Mouse (Mus musculus): Measurements from ENCODE around the gene Plxna2. TPM values are rescaled to one million over a fixed set of nuclear protein-coding genes. Genes with fewer than 3 reads are reported as not detected.

Plxna2 gene
- total and polyA plus RNA-seq, 3 experiments: under 0.01 to 0.03 TPM; not detected in 1

DNA sequence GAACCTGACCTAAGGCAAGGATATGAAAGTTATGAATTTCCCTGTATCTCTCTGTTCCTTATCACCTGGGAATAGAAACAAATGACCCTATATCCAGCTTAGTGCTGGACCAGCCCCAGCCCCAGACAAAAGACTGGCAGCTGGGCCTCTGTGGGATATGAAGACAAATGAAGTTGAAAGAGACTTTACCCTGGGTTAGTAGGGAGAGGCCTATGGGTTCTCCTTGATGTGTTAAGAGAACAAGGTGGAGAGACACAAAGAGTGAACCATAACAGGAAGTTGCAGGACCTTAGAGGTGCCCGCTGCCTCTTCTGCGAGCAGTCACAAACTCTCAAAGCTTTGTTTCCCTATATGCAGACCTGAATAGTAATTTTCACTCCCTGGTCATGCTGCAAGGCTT, 76.8 kb downstream of the Plxna2 start:
- no peaks in the 10 kb centered on the region for H3K36me3 ChIP-seq (ENCODE audit: control insufficient read depth in 1 of 2, insufficient read depth in 2 of 2, low read length in 2 of 2)
- no peak for TF ChIP-seq E2F4 (IDR thresholded peaks at IDR 0.05; ENCODE audit: borderline replicate concordance, low read depth, low read length)
- no peak for TF ChIP-seq MXI1 (IDR thresholded peaks at IDR 0.05; ENCODE audit: low read depth, low read length)
- no peaks in the 10 kb centered on the region for H3K79me2 ChIP-seq (ENCODE audit: control insufficient read depth, insufficient read depth, low read length, poor library complexity)
- no peak for DNase-seq (ENCODE audit: low read depth, low spot score)
- H3K27me3 ChIP-seq (ENCODE audit: control insufficient read depth in 1 of 2, insufficient read depth in 2 of 2, low read length in 2 of 2): peaks cover 0 to 1% of the 10 kb centered on the region in 2 experiments; a peak in 1 of 4 replicates
- H3K4me1 ChIP-seq (ENCODE audit: control insufficient read depth in 1 of 2, insufficient read depth in 2 of 2, low read length in 2 of 2): no peaks in the 10 kb centered on the region
- no peak overlapping the region for H3K9ac ChIP-seq (ENCODE audit: control insufficient read depth, low read depth, low read length, poor library complexity, severe bottlenecking)
- no peaks in the 10 kb centered on the region for H3K9me3 ChIP-seq (replicated peaks; ENCODE audit: insufficient read depth, low read length)
- H3K4me3 ChIP-seq (ENCODE audit: control insufficient read depth in 1 of 2, insufficient read depth in 1 of 2, low read depth in 2 of 2, low read length in 2 of 2): no peak overlapping the region
- H3K27ac ChIP-seq (ENCODE audit: control insufficient read depth, low read depth, low read length): no peak overlapping the region

DNA sequence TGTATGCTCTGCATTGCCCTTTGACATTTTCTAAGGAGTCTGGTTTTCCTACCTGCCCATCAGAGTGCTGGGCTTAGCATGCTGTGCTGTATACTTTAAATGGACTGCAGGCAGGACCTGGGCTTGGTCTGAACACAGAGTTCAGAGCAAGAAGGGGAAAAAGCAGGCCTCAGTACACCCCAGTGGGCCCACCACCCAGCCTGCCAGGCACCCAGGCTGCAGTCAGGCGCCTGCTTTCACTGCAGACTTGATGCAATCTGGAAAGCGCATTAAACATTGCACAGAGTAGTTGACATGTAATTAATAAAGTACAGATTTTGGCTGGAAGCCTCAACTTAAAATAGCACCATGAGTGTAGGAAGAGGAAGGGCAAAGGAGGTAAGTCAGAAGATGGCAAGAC, 79.4 kb downstream of the Plxna2 start:
- Histone ChIP-seq H3K9me3 (replicated peaks; ENCODE audit: insufficient read depth, low read length) (no peaks in the 10 kb centered on the region), H3K79me2 (ENCODE audit: control insufficient read depth, insufficient read depth, low read length, poor library complexity) (no peaks in the 10 kb centered on the region), H3K27me3 (ENCODE audit: control insufficient read depth in 1 of 2, insufficient read depth in 2 of 2, low read length in 2 of 2) (peaks cover 0 to 1% of the 10 kb centered on the region in 2 experiments; a peak in 1 of 4 replicates), H3K9ac (ENCODE audit: control insufficient read depth, low read depth, low read length, poor library complexity, severe bottlenecking) (no peak overlapping the region), H3K36me3 (ENCODE audit: control insufficient read depth in 1 of 2, insufficient read depth in 2 of 2, low read length in 2 of 2) (no peaks in the 10 kb centered on the region), H3K4me1 (ENCODE audit: control insufficient read depth in 1 of 2, insufficient read depth in 2 of 2, low read length in 2 of 2) (no peaks in the 10 kb centered on the region), H3K27ac (ENCODE audit: control insufficient read depth, low read depth, low read length) (no peak overlapping the region), H3K4me3 (ENCODE audit: control insufficient read depth in 1 of 2, insufficient read depth in 1 of 2, low read depth in 2 of 2, low read length in 2 of 2) (no peak overlapping the region)
- no peak for TF ChIP-seq E2F4 (IDR thresholded peaks at IDR 0.05; ENCODE audit: borderline replicate concordance, low read depth, low read length)
- TF ChIP-seq MAX (IDR thresholded peaks at IDR 0.05; ENCODE audit: low read length): no peak
- no peak for TF ChIP-seq TAL1 (IDR thresholded peaks at IDR 0.05; ENCODE audit: low read length)
- TF ChIP-seq CTCF (IDR thresholded peaks at IDR 0.05 in 2 of 3, conservative IDR thresholded peaks at IDR 0.05 in 1 of 3; ENCODE audit: control insufficient read depth in 1 of 3, insufficient read depth in 1 of 3, low read depth in 2 of 3, low read length in 3 of 3, poor library complexity in 1 of 3, severe bottlenecking in 1 of 3): no peak
- no peak for TF ChIP-seq ELF1 (IDR thresholded peaks at IDR 0.05; ENCODE audit: low read depth, low read length)
- TF ChIP-seq MAZ (IDR thresholded peaks at IDR 0.05; ENCODE audit: low read depth, low read length): no peak
- no peak for TF ChIP-seq NELFE (IDR thresholded peaks at IDR 0.05; ENCODE audit: low read depth, low read length)
- TF ChIP-seq CHD2 (IDR thresholded peaks at IDR 0.05; ENCODE audit: low read length): no peak
- no peak for TF ChIP-seq POLR2AphosphoS2 (IDR thresholded peaks at IDR 0.05; ENCODE audit: low read length)
- no peak for DNase-seq (ENCODE audit: low read depth, low spot score)

DNA sequence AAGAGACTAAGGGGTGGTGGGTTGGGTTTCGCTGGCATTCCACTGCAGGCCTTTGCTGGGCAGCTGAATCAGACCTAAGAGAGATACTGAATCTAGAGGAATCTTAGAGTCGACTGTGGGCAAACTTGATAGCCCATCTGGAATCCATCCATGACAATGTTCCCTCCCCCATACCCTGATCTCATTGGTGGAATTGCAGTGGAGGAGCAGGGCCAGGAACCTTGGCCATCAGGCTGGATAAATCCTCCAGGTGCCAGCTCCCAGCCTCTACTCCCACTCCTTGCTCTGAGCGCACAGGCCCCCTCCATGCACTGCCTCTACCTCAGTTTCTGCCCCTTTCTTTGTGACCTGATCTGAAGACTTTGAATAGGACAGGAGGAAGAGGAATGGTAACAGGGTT, 81.3 kb downstream of the Plxna2 start:
- Histone ChIP-seq H3K4me3 (ENCODE audit: control insufficient read depth in 1 of 2, insufficient read depth in 1 of 2, low read depth in 2 of 2, low read length in 2 of 2) (no peak overlapping the region), H3K27ac (ENCODE audit: control insufficient read depth, low read depth, low read length) (no peak overlapping the region), H3K4me1 (ENCODE audit: control insufficient read depth in 1 of 2, insufficient read depth in 2 of 2, low read length in 2 of 2) (no peaks in the 10 kb centered on the region), H3K27me3 (ENCODE audit: control insufficient read depth in 1 of 2, insufficient read depth in 2 of 2, low read length in 2 of 2) (peaks cover 0 to 1% of the 10 kb centered on the region in 2 experiments; a peak in 1 of 4 replicates), H3K36me3 (ENCODE audit: control insufficient read depth in 1 of 2, insufficient read depth in 2 of 2, low read length in 2 of 2) (no peaks in the 10 kb centered on the region), H3K9me3 (replicated peaks; ENCODE audit: insufficient read depth, low read length) (no peaks in the 10 kb centered on the region), H3K79me2 (ENCODE audit: control insufficient read depth, insufficient read depth, low read length, poor library complexity) (no peaks in the 10 kb centered on the region), H3K9ac (ENCODE audit: control insufficient read depth, low read depth, low read length, poor library complexity, severe bottlenecking) (no peak overlapping the region)
- no peak for TF ChIP-seq MAX (IDR thresholded peaks at IDR 0.05; ENCODE audit: low read length)
- no peak for TF ChIP-seq KAT2A (conservative IDR thresholded peaks at IDR 0.05; ENCODE audit: low read depth, low read length)
- TF ChIP-seq TCF12 (IDR thresholded peaks at IDR 0.05; ENCODE audit: low read depth, low read length): no peak
- TF ChIP-seq CHD2 (IDR thresholded peaks at IDR 0.05; ENCODE audit: low read length): no peak
- no peak for TF ChIP-seq MXI1 (IDR thresholded peaks at IDR 0.05; ENCODE audit: low read depth, low read length)
- no peak for TF ChIP-seq MAFK (IDR thresholded peaks at IDR 0.05; ENCODE audit: borderline replicate concordance, low read depth, low read length)
- no peak for TF ChIP-seq TAL1 (IDR thresholded peaks at IDR 0.05; ENCODE audit: low read length)
- no peak for TF ChIP-seq POLR2AphosphoS2 (IDR thresholded peaks at IDR 0.05; ENCODE audit: low read length)
- no peak for TF ChIP-seq USF1 (IDR thresholded peaks at IDR 0.05; ENCODE audit: low read depth, low read length)
- no peak for TF ChIP-seq HCFC1 (IDR thresholded peaks at IDR 0.05; ENCODE audit: low read depth, low read length)
- TF ChIP-seq GATA1 (IDR thresholded peaks at IDR 0.05; ENCODE audit: low read depth, low read length): no peak
- TF ChIP-seq ETS1 (IDR thresholded peaks at IDR 0.05; ENCODE audit: low read depth, low read length): no peak
- TF ChIP-seq POLR2AphosphoS5 (IDR thresholded peaks at IDR 0.05; ENCODE audit: borderline replicate concordance, low read depth, low read length): no peak
- TF ChIP-seq JUND (IDR thresholded peaks at IDR 0.05; ENCODE audit: low read depth, low read length): no peak
- DNase-seq (ENCODE audit: low read depth, low spot score): no peak

Measured in MEL (cell line).